Mouse (Mus musculus) embryonic stem cell, embryonic (primary cell): ENCODE results near the gene Wdr38.

Experiments used
- CTCF ChIA-PET, 4 experiments: fragments of 300-600 bp in 2 of 4; fragments of 350-600 bp in 2 of 4; sonication (Branson Sonifier 250); formaldehyde crosslinking; loops; one replicate each; lab custom pipeline; 2022; ENCODE audit warnings: inconsistent platforms in 2 of 4; lab: Charles Lee
- POLR2A ChIA-PET, 4 experiments: fragments of 300-600 bp in 2 of 4; fragments of 350-600 bp in 2 of 4; sonication (Branson Sonifier 250); formaldehyde crosslinking; loops; one replicate each; lab custom pipeline; 2022; ENCODE audit warnings: antibody characterized with exemption in 4 of 4, inconsistent platforms in 1 of 4; lab: Charles Lee

The Wdr38 gene

DNA sequence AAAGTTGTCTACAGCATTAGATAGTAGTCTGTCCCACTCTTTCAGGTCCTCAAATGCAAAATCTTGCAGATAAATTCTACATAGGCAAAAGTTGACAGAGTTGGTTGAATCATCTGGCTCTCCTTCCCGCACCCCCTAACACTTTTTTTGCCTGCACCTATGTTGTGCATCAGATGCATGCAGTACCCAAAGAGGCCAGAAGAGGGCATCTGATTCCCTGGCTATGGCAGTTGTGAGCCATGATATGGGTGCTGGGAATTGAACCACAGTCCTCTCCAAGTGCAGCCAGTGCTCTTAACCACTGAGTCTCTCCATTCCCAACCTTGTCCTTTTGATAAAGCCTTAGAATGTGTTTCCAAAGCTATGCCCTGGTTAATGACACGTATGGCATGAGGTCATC is 13.8 kb upstream of the Wdr38 start:
- CTCF ChIA-PET: interaction anchor here in 1 of 4 experiments (2.1 kb wide), 1 partner anchor 11 kb away, joined by 10 read pairs; no protein-coding TSS in a partner anchor
- POLR2A ChIA-PET: interaction anchor here in 1 of 4 experiments (16.6 kb wide), 1 partner anchor 21 kb away, joined by 225 read pairs; the partner anchor contains the start of genes Arpc5l and Rpl35

DNA sequence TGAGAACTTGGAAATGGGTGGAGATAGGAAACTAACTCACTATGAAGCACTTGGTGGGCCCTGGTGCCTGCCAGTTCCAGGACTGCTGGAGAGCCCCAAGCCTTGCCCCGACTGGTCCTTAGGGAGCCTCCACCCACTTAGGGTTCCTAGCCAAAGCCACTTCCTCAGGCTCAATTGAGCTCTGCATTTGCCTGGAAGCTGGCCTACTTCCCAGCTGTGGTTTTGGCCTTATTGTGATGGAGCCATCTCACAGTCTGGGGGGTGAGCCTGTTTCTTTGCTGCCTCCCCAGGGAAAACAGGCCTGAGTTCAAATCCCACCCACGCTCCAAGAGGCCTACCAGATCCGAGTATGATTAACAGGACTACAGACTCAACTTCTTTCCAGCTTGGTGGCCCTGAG is 10.7 kb upstream of the Wdr38 start:
- POLR2A ChIA-PET: interaction anchor here (1.0 to 16.6 kb wide), 9 partner anchors 9 to 21 kb away, joined by 3 to 225 read pairs (median 9); partner anchors contain the start of genes Arpc5l (in 3 of the 4) and Rpl35 (in 3 of the 4)
- CTCF ChIA-PET: interaction anchor here (0.5 to 3.7 kb wide), 7 partner anchors 10 to 435 kb away, joined by 3 to 23 read pairs (median 4); no protein-coding TSS in a partner anchor

- POLR2A ChIA-PET: interaction anchor here (0.5 to 16.6 kb wide), 17 partner anchors 9 to 1598 kb away, joined by 3 to 225 read pairs (median 5); partner anchors contain the start of genes Arpc5l (in 3 of the 4) and Rpl35 (in 3 of the 4)
These were observed 9.9 kb upstream of the Wdr38 start for GRCm38 (mm10) chr2:38987371-38987770.

DNA sequence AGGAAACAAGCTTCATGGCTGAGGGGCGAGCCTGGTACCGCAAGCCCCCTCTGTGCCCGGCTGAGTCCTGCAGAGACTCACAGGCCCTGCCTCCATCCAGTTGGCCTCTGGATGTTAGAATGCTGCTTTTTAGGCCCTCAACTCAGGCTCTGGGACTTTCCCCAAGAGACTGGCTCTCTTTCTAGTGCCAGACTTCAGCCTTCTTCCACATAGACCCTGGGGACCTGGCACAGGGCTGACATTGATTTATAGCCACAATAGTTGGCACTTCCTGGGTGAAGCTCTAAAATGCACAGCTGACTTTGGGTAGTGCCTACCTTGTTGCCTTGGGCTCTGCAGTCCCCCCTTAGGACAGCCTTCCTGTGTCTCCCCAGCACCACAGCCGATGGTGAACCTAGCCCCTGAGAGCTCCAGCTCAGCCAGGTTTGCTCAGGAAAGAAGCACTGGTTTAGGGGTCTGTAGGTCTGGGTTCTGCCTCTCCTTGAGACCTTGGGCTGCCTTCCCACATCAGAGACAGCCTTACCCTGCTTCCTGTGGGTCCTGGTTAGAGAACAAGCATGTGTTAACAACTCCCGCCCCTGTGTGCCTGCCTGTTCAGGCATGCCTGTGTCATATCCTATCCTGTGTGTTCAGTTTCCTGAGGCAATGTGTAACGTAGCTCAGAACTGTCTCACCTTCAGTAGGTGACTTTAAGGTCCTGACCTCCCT is 9.3 kb upstream of the Wdr38 start:
- ChIA-PET POLR2A (interaction anchor here (0.5 to 16.6 kb wide), 16 partner anchors 8 to 1599 kb away, joined by 3 to 225 read pairs (median 6); partner anchors contain the start of genes Arpc5l (in 3 of the 4) and Rpl35 (in 3 of the 4)), CTCF (interaction anchor here (0.6 to 3.7 kb wide), 9 partner anchors 10 to 57 kb away, joined by 3 to 23 read pairs (median 5); partner anchors contain the start of gene Olfml2a (in 1 of the 4))

More at GRCm38 (mm10) chr2:38987371-38987770, 9.9 kb upstream of the Wdr38 start:
- CTCF ChIA-PET: interaction anchor here (0.6 to 3.7 kb wide), 11 partner anchors 11 to 350 kb away, joined by 3 to 23 read pairs (median 4); partner anchors contain the start of gene Olfml2a (in 1 of the 4)

GRCm38 (mm10) chr2:38988929-38989328 is 8.3 kb upstream of the Wdr38 start:
- CTCF ChIA-PET: interaction anchor here in 1 of 4 experiments (1.5 to 3.7 kb wide), 2 partner anchors 9 to 12 kb away, joined by 8 to 23 read pairs; no protein-coding TSS in a partner anchor
- POLR2A ChIA-PET: interaction anchor here in 2 of 4 experiments (3.0 to 16.6 kb wide), 3 partner anchors 9 to 15 kb away, joined by 11 to 225 read pairs (median 22); partner anchors contain the start of genes Arpc5l (in 2 of the 2) and Rpl35 (in 2 of the 2)

DNA sequence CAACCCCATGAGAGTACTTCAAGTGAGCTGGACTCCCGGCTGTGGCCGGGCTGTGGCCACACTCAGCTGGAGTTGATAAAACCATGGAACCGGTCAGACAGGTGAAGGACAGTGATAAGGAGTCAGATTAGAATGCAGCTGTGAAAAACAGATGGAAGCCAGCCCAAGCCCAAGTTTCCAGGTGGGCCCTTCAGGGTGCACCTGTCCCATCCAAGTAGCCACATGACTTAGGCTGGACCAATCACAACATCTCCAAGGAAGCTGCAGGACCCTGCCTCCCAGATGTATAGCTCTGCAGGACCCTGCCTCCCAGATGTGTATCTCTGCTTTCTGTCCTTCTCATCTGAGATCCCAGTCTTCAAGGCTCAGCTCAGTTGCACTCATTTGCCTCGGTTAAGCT is 5.3 kb upstream of the Wdr38 start:
- ChIA-PET CTCF (no interaction called here), POLR2A (interaction anchor here in 2 of 4 experiments (0.9 to 16.6 kb wide), 7 partner anchors 8 to 217 kb away, joined by 3 to 225 read pairs (median 4); partner anchors contain the start of genes Arpc5l (in 2 of the 2) and Rpl35 (in 2 of the 2))

DNA sequence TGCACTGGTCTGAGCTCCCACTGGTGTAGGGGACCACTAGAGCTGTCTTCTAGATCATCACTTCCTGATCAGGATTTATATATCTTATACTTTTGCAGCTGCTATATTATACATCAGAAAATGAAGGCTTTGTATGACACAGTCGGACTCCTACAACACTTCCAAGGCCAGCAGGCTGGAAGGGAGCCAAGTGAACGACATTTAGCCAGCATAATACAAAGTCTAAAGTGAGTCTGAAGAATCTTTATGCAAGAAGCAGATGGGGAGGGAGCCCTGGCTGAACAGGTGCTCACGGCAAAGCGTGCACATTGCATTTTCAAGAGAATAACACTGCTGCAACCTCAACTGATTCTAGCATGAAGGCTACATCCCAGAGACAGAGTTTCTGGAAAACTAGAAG is 4.8 kb upstream of the Wdr38 start:
- ChIA-PET CTCF (no interaction called here), POLR2A (interaction anchor here in 2 of 4 experiments (0.6 to 16.6 kb wide), 11 partner anchors 8 to 221 kb away, joined by 3 to 225 read pairs (median 3); partner anchors contain the start of genes Arpc5l (in 2 of the 2) and Rpl35 (in 2 of the 2))

- ChIA-PET CTCF (interaction anchor here in 3 of 4 experiments (0.7 to 2.0 kb wide), 6 partner anchors 12 to 73 kb away, joined by 3 to 23 read pairs (median 4); partner anchors contain the start of gene Olfml2a (in 1 of the 3)), POLR2A (interaction anchor here (0.9 to 13.2 kb wide), 29 partner anchors 9 to 230 kb away, joined by 3 to 225 read pairs (median 5); partner anchors contain the start of gene Ppp6c (in 1 of the 4))
These were observed 2.1 kb downstream of the Wdr38 start for GRCm38 (mm10) chr2:38999381-38999780.

DNA sequence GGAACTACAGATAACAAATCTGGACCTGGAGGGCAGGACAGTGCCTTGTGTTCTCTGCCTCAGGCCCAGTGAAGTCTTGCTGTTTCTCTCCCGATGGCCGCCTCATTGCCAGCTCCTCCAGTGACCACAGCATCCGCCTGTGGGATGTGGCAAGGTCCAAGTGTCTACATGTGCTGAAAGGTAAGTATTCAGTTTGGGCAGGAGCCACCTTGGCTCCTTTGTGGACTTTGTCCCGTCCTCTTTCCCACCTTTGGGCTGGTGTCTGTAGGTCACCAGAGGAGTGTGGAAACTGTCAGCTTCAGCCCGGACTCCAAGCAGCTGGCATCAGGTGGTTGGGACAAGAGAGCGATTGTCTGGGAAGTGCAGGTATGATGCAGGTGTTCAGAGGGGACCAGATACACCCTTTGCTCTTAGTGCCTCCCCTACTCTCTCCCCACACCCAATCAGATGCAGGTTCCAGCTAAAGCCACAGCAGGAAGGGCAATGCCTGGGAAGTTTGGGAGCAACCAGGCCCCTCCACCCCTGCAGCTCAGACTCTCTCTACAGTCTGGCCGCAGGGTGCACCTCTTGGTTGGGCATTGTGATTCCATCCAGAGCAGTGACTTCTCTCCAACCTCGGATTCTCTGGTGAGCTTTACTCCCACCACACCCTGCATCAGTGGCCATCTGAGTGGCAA is 2.8 kb downstream of the Wdr38 start:
- POLR2A ChIA-PET: interaction anchor here (0.6 to 13.2 kb wide), 48 partner anchors 8 to 648 kb away, joined by 3 to 225 read pairs (median 4); partner anchors contain the start of genes Ppp6c (in 2 of the 4) and Olfml2a (in 1 of the 4)
- CTCF ChIA-PET: interaction anchor here in 3 of 4 experiments (0.6 to 1.2 kb wide), 4 partner anchors 14 to 68 kb away, joined by 3 to 4 read pairs (median 3); partner anchors contain the start of gene Olfml2a (in 1 of the 3)

DNA sequence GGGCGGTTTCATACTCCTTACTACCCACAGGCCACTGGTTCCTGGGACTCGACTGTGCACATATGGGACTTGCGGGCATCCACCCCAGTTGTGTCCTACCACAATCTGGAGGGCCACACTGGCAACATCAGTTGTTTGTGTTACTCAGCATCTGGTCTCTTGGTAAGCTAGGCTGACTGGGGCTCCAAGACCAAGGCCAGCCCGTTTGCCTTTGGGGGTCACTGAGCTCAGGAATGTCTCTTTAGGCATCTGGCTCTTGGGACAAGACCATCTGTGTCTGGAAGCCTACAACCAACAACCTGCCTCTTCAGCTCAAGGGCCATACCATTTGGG is 3.3 kb downstream of the Wdr38 start:
- CTCF ChIA-PET: interaction anchor here in 1 of 4 experiments (0.6 kb wide), 1 partner anchor 14 kb away, joined by 3 read pairs; no protein-coding TSS in a partner anchor
- POLR2A ChIA-PET: interaction anchor here (0.7 to 13.2 kb wide), 41 partner anchors 8 to 649 kb away, joined by 3 to 225 read pairs (median 4); partner anchors contain the start of genes Ppp6c (in 2 of the 4) and Olfml2a (in 1 of the 4)

- CTCF ChIA-PET: interaction anchor here in 1 of 4 experiments (1.0 kb wide), 1 partner anchor 356 kb away, joined by 3 read pairs; no protein-coding TSS in a partner anchor
- POLR2A ChIA-PET: interaction anchor here in 3 of 4 experiments (0.6 to 13.2 kb wide), 13 partner anchors 14 to 333 kb away, joined by 3 to 225 read pairs (median 8); no protein-coding TSS in a partner anchor
These were observed 4.6 kb downstream of the Wdr38 start for GRCm38 (mm10) chr2:39001866-39002265.

DNA sequence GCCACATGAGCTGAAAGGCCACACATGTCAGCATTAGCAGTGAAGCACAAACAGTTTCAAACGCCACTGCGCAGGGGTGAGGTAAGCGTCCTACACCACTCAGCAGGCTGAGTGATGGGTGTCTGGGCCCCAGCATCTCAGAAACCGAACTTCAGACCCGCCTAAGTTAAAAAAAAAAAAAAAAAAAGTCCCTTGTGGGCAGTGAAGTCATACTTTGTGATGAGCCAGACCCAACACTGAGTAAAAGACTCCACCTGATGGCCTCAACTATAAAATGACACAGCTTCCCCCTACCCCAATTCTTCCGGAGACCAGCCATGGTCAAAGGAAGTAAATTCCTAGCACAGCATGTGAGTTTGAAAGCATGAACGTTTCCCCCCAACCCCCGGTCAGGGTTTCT is 5.8 kb downstream of the Wdr38 start:
- ChIA-PET CTCF (no interaction called here), POLR2A (interaction anchor here (0.6 to 13.2 kb wide), 25 partner anchors 8 to 351 kb away, joined by 3 to 225 read pairs (median 5); partner anchors contain the start of genes Golga1 (in 1 of the 4), Ppp6c (in 1 of the 4) and Scai (in 1 of the 4))

DNA sequence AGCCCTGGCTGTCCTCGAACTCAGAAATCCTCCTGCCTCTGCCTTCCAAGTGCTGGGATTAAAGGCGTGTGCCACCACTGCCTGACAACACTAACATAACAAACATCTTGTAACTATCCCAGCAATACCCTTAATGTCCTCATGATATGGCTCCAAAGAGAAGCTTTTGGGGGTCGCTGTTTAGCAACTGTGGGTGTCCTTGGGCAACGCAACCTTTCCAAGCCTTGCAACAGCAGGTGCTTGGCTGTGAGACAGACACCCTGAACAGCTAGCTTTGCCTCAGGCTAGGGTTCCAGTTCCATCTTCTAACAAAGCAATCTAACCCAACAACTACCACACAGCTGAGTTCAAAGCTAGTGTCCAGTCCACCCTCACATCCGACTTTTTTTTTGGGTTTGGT is 6.2 kb downstream of the Wdr38 start:
- CTCF ChIA-PET: no interaction called here
- POLR2A ChIA-PET: interaction anchor here (0.6 to 13.2 kb wide), 27 partner anchors 8 to 468 kb away, joined by 3 to 225 read pairs (median 5); partner anchors contain the start of genes Golga1 (in 1 of the 4), Ppp6c (in 1 of the 4) and Scai (in 1 of the 4)

DNA sequence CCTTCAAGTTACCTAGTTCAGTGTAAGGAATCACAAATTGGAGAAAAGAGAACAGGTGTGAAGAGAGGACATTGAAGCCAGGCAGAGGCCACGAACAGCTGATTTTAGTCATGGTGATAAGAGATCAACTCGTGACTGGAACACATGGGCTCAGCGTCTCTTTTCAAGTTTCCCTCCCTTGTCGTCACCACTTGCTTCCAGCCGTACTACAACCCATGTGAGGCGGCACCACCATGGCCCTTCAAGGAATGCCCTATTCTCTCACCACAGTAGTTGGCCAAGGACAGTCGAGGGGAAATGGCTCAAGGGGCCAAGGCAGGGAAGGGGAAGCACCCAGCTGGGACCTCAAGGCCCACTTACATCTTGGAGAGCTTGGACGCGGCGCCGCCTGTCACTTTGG is 7.1 kb downstream of the Wdr38 start:
- ChIA-PET POLR2A (interaction anchor here in 3 of 4 experiments (0.7 to 13.2 kb wide), 45 partner anchors 10 to 1573 kb away, joined by 3 to 225 read pairs (median 4); partner anchors contain the start of genes Golga1 (in 2 of the 3) and Scai (in 1 of the 3)), CTCF (interaction anchor here in 1 of 4 experiments (1.1 kb wide), 1 partner anchor 73 kb away, joined by 3 read pairs; the partner anchor contains the start of gene Olfml2a)

- POLR2A ChIA-PET: interaction anchor here in 3 of 4 experiments (0.5 to 13.2 kb wide), 55 partner anchors 11 to 1574 kb away, joined by 3 to 225 read pairs (median 4); partner anchors contain the start of genes Golga1 (in 2 of the 3), Ppp6c (in 2 of the 3), Olfml2a (in 1 of the 3) and Scai (in 1 of the 3)
- CTCF ChIA-PET: interaction anchor here in 2 of 4 experiments (0.5 to 1.1 kb wide), 3 partner anchors 73 to 629 kb away, joined by 3 to 5 read pairs (median 3); partner anchors contain the start of gene Olfml2a (in 1 of the 2)
These were observed 7.7 kb downstream of the Wdr38 start, which contains the start of gene Arpc5l for GRCm38 (mm10) chr2:39004880-39005435. Gene Arpc5l (plus strand): TSS chr2:39005348.

DNA sequence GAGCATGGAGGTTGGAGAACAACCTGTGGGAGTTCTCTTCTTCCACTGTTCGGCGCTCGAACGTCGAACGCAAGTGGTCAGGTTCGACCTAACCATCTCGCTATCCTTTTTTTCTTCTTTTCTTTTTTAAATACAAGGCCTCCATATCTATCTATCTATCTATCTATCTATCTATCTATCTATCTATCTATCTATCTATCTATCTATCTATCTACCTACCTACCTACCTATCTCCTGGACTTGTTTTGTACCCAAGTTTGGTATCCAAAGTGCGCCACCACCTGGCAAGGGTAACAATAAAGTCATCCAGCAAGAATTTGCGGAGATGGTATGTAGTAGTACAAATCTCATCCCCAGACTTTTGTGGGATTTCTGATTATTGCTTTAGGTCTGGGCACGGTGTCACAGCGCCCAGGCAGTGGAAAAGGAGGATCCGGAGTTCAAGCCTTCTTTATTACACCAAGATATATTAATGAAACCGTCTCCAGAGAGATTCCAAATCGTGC is 8.4 kb downstream of the Wdr38 start, which contains the start of gene Rpl35:
TSS of gene Rpl35 (minus strand) at position 51 of the 506 bp plus-strand sequence.
- POLR2A ChIA-PET: interaction anchor here in 3 of 4 experiments (0.7 to 13.2 kb wide), 46 partner anchors 6 to 1575 kb away, joined by 3 to 225 read pairs (median 4); partner anchors contain the start of genes Ppp6c (in 2 of the 3), Golga1 (in 1 of the 3), Olfml2a (in 1 of the 3) and Scai (in 1 of the 3)
- CTCF ChIA-PET: interaction anchor here in 3 of 4 experiments (0.5 to 1.7 kb wide), 6 partner anchors 8 to 630 kb away, joined by 3 to 10 read pairs (median 4); no protein-coding TSS in a partner anchor
